Mouse (Mus musculus): ENCODE results near the gene Tmem179b. TPM values are rescaled to one million over a fixed set of nuclear protein-coding genes. Genes with fewer than 3 reads are reported as not detected.
A peak's percentile ranks its signal among the peaks of the same experiment; 100 is the strongest.

Gene Tmem179b
- polyA plus RNA-seq, 1 experiment from 2014 or later: 127 TPM

GRCm38 (mm10) chr19:8755652-8756051, 18.6 kb downstream of the Tmem179b start:
- Histone ChIP-seq H3K36me3 (ENCODE audit: insufficient read depth, low read length) (peaks cover 17% of the 10 kb centered on the region), H3K27ac (ENCODE audit: low read length) (peak overlapping the region; percentile 93), H3K27me3 (replicated peaks; ENCODE audit: insufficient read depth, low read length) (no peaks in the 10 kb centered on the region), H3K9me3 (ENCODE audit: low read length) (no peaks in the 10 kb centered on the region), H3K4me3 (ENCODE audit: low read depth, low read length) (no peak overlapping the region), H3K4me1 (ENCODE audit: insufficient read depth, low read depth, low read length) (peaks cover 6% of the 10 kb centered on the region; the same call in 1 of the 2 replicates), H3K9ac (replicated peaks; ENCODE audit: low read depth) (no peak overlapping the region), H3K4me2 (replicated peaks; ENCODE audit: low read depth, low read length) (peak overlapping the region; percentile 75; the same call in 1 of the 2 replicates)
- WGBS: 45% methylated on average over 3 of the region's 3 CpGs
- ATAC-seq (no peak), DNase-seq (ENCODE audit: low spot score) (no peak)
- TF ChIP-seq CTCF (IDR thresholded peaks at IDR 0.05) (no peak), EP300 (IDR thresholded peaks at IDR 0.05) (no peak)

- DNase-seq (ENCODE audit: low spot score) (peak; percentile 50), ATAC-seq (no peak)
- Histone ChIP-seq H3K27ac (ENCODE audit: low read length) (no peak overlapping the region), H3K27me3 (replicated peaks; ENCODE audit: insufficient read depth, low read length) (no peaks in the 10 kb centered on the region), H3K4me2 (replicated peaks; ENCODE audit: low read depth, low read length) (no peak overlapping the region), H3K4me3 (ENCODE audit: low read depth, low read length) (no peak overlapping the region), H3K4me1 (ENCODE audit: insufficient read depth, low read depth, low read length) (peaks cover 6% of the 10 kb centered on the region; the same call in 1 of the 2 replicates), H3K9ac (replicated peaks; ENCODE audit: low read depth) (no peak overlapping the region), H3K9me3 (ENCODE audit: low read length) (no peaks in the 10 kb centered on the region), H3K36me3 (ENCODE audit: insufficient read depth, low read length) (peaks cover 52% of the 10 kb centered on the region)
- WGBS: 71% methylated on average over 2 of the region's 2 CpGs
- TF ChIP-seq EP300 (IDR thresholded peaks at IDR 0.05) (no peak), CTCF (IDR thresholded peaks at IDR 0.05) (peak; percentile 61)
Observed at GRCm38 (mm10) chr19:8747368-8747767, 26.9 kb downstream of the Tmem179b start.

GRCm38 (mm10) chr19:8745382-8745781, 28.9 kb downstream of the Tmem179b start:
- H3K4me3 ChIP-seq (ENCODE audit: low read depth, low read length): no peak overlapping the region
- no peak overlapping the region for H3K9ac ChIP-seq (replicated peaks; ENCODE audit: low read depth)
- WGBS: 86% methylated on average over 1 of the region's 1 CpGs
- TF ChIP-seq EP300 (IDR thresholded peaks at IDR 0.05): no peak
- TF ChIP-seq CTCF (IDR thresholded peaks at IDR 0.05): no peak
- no peak overlapping the region for H3K4me2 ChIP-seq (replicated peaks; ENCODE audit: low read depth, low read length)
- DNase-seq (ENCODE audit: low spot score) (no peak), ATAC-seq (no peak)
- no peaks in the 10 kb centered on the region for H3K27me3 ChIP-seq (replicated peaks; ENCODE audit: insufficient read depth, low read length)
- no peak overlapping the region for H3K27ac ChIP-seq (ENCODE audit: low read length)
- no peaks in the 10 kb centered on the region for H3K9me3 ChIP-seq (ENCODE audit: low read length)
- H3K36me3 ChIP-seq (ENCODE audit: insufficient read depth, low read length): peaks cover 44% of the 10 kb centered on the region
- H3K4me1 ChIP-seq (ENCODE audit: insufficient read depth, low read depth, low read length): peaks cover 12% of the 10 kb centered on the region; the same call in 1 of the 2 replicates

GRCm38 (mm10) chr19:8742176-8742575, 32.1 kb downstream of the Tmem179b start:
- Histone ChIP-seq H3K4me3 (ENCODE audit: low read depth, low read length) (peak overlapping the region; percentile 72), H3K9ac (replicated peaks; ENCODE audit: low read depth) (peak overlapping the region; percentile 87), H3K9me3 (ENCODE audit: low read length) (no peaks in the 10 kb centered on the region), H3K36me3 (ENCODE audit: insufficient read depth, low read length) (peaks cover 13% of the 10 kb centered on the region; the same call in 1 of the 2 replicates), H3K4me1 (ENCODE audit: insufficient read depth, low read depth, low read length) (peaks cover 14% of the 10 kb centered on the region; the same call in 1 of the 2 replicates), H3K4me2 (replicated peaks; ENCODE audit: low read depth, low read length) (peak overlapping the region; percentile 96), H3K27ac (ENCODE audit: low read length) (peak overlapping the region; percentile 98), H3K27me3 (replicated peaks; ENCODE audit: insufficient read depth, low read length) (no peaks in the 10 kb centered on the region)
- ATAC-seq (no peak), DNase-seq (ENCODE audit: low spot score) (peak; percentile 25)
- TF ChIP-seq EP300 (IDR thresholded peaks at IDR 0.05): no peak
- TF ChIP-seq CTCF (IDR thresholded peaks at IDR 0.05): no peak
- WGBS: 12% methylated on average over 14 of the region's 14 CpGs

- H3K4me2 ChIP-seq (replicated peaks; ENCODE audit: low read depth, low read length): peak within 1 kb of the TSS; percentile 96
- H3K4me3 ChIP-seq (ENCODE audit: low read depth, low read length): peak within 1 kb of the TSS; percentile 72
- ATAC-seq: peak; percentile 97
- H3K36me3 ChIP-seq (ENCODE audit: insufficient read depth, low read length): peaks cover 13% of the 10 kb centered on the region; the same call in 1 of the 2 replicates
- peak; percentile 84 for TF ChIP-seq EP300 (IDR thresholded peaks at IDR 0.05)
- peak; percentile 35; the same call in 1 of the 2 replicates for TF ChIP-seq CTCF (IDR thresholded peaks at IDR 0.05)
- peak within 1 kb of the TSS; percentile 87 for H3K9ac ChIP-seq (replicated peaks; ENCODE audit: low read depth)
- under 1% methylated on average over 36 of the region's 36 CpGs for WGBS
- peaks cover 14% of the 10 kb centered on the region; the same call in 1 of the 2 replicates for H3K4me1 ChIP-seq (ENCODE audit: insufficient read depth, low read depth, low read length)
- peak; percentile 100 for DNase-seq (ENCODE audit: low spot score)
- peak within 1 kb of the TSS; percentile 98 for H3K27ac ChIP-seq (ENCODE audit: low read length)
- no peaks in the 10 kb centered on the region for H3K27me3 ChIP-seq (replicated peaks; ENCODE audit: insufficient read depth, low read length)
- no peaks in the 10 kb centered on the region for H3K9me3 ChIP-seq (ENCODE audit: low read length)
Observed at GRCm38 (mm10) chr19:8741243-8741869, 32.9 kb downstream of the Tmem179b start, which contains the start of gene Stx5a. Gene Stx5a (plus strand): TSS chr19:8741413.

- ATAC-seq (no peak), DNase-seq (ENCODE audit: low spot score) (no peak)
- H3K4me3 ChIP-seq (ENCODE audit: low read depth, low read length): peak within 1 kb of the TSS; percentile 72
- H3K9ac ChIP-seq (replicated peaks; ENCODE audit: low read depth): peak within 1 kb of the TSS; percentile 87
- H3K36me3 ChIP-seq (ENCODE audit: insufficient read depth, low read length): peaks cover 9% of the 10 kb centered on the region; the same call in 1 of the 2 replicates
- H3K9me3 ChIP-seq (ENCODE audit: low read length): no peaks in the 10 kb centered on the region
- H3K27me3 ChIP-seq (replicated peaks; ENCODE audit: insufficient read depth, low read length): no peaks in the 10 kb centered on the region
- H3K4me1 ChIP-seq (ENCODE audit: insufficient read depth, low read depth, low read length): peaks cover 14% of the 10 kb centered on the region; the same call in 1 of the 2 replicates
- no peak for TF ChIP-seq EP300 (IDR thresholded peaks at IDR 0.05)
- no peak for TF ChIP-seq CTCF (IDR thresholded peaks at IDR 0.05)
- 62% methylated on average over 14 of the region's 14 CpGs for WGBS
- peak within 1 kb of the TSS; percentile 40 for H3K4me2 ChIP-seq (replicated peaks; ENCODE audit: low read depth, low read length)
- peak within 1 kb of the TSS; percentile 98 for H3K27ac ChIP-seq (ENCODE audit: low read length)
Observed at GRCm38 (mm10) chr19:8740603-8741002, 33.7 kb downstream of the Tmem179b start, which contains the start of gene 1700092M07Rik. Gene 1700092M07Rik (plus strand): TSS chr19:8740718.

Data from lung, postnatal 0 days (tissue).